Mouse (Mus musculus) embryonic facial prominence, embryonic 12.5 days (tissue): ENCODE results near the gene Actr3b. TPM values are rescaled to one million over a fixed set of nuclear protein-coding genes. Genes with fewer than 3 reads are reported as not detected.
A peak's percentile ranks its signal among the peaks of the same experiment; 100 is the strongest.

Experiments
- ATAC-seq: fragments of 200-750 bp; cut with Nextera tagmentation; 2 replicates; pipeline ENCODE4 v1.8.0; 2017; ENCODE audit not compliant: insufficient number of reproducible peaks, insufficient read depth, low FRiP score, low TSS enrichment
- H3K27ac ChIP-seq: fragments of 300-500 bp; sonication (generic); 2 replicates; pipeline ENCODE4 v1.5.1; 2016; ENCODE audit warnings: mild to moderate bottlenecking
- H3K27me3 ChIP-seq: fragments of 300-500 bp; sonication (generic); 2 replicates; pipeline ENCODE4 v1.6.1; 2016; ENCODE audit warnings: mild to moderate bottlenecking, moderate library complexity
- H3K36me3 ChIP-seq: fragments of 300-500 bp; sonication (generic); 2 replicates; pipeline ENCODE4 v1.6.1; 2016; ENCODE audit warnings: mild to moderate bottlenecking
- H3K4me1 ChIP-seq: fragments of 300-500 bp; sonication (generic); 2 replicates; pipeline ENCODE4 v1.6.1; 2016
- H3K4me2 ChIP-seq: fragments of 300-500 bp; sonication (generic); replicated peaks from 2 replicates; pipeline ENCODE4 v1.6.1; 2016; ENCODE audit warnings: mild to moderate bottlenecking, moderate library complexity
- H3K4me3 ChIP-seq: fragments of 300-500 bp; sonication (generic); 2 replicates; pipeline ENCODE4 v1.5.1; 2016; ENCODE audit warnings: mild to moderate bottlenecking
- H3K9ac ChIP-seq: fragments of 300-500 bp; sonication (generic); 2 replicates; pipeline ENCODE4 v1.6.1; 2016; ENCODE audit warnings: mild to moderate bottlenecking, moderate library complexity
- H3K9me3 ChIP-seq: fragments of 300-500 bp; sonication (generic); 2 replicates; pipeline ENCODE4 v1.6.1; 2016; ENCODE audit warnings: mild to moderate bottlenecking, moderate library complexity
- WGBS: fragments of 180-500 bp; shearing (Covaris S2); methylation state at CpG from one replicate; pipeline ENCODE4 v1.1.7; 2016; 5-methylcytosine and 5-hydroxymethylcytosine counted together
- polyA plus RNA-seq: library from polyadenylated mRNA; unstranded; fragments of >200 nt; fragmentation: Nextera tagmentation; extraction: Ambion mirVana; gene quantifications from 2 replicates; pipeline ENCODE4 v1.2.1, GENCODE M21; 2016

The Actr3b gene
- polyA plus RNA-seq, 1 experiment from 2014 or later: 5.1 TPM

- ATAC-seq: no peak
- Histone ChIP-seq H3K9ac (no peak overlapping the region), H3K27me3 (no peaks in the 10 kb centered on the region), H3K4me2 (no peak overlapping the region), H3K4me3 (no peak overlapping the region), H3K9me3 (no peaks in the 10 kb centered on the region), H3K36me3 (no peaks in the 10 kb centered on the region), H3K27ac (no peak overlapping the region), H3K4me1 (0 out of 2 replicates have a peak, but pooled peaks cover 4% of the 10 kb centered on the region)
- WGBS: 73% methylated on average over 5 of the region's 5 CpGs
These were observed 6.9 kb upstream of the Actr3b start for GRCm38 (mm10) chr5:25752862-25753261.

- ATAC-seq: no peak
- Histone ChIP-seq H3K4me3 (no peak overlapping the region), H3K27me3 (no peaks in the 10 kb centered on the region), H3K36me3 (no peaks in the 10 kb centered on the region), H3K27ac (no peak overlapping the region), H3K9me3 (no peaks in the 10 kb centered on the region), H3K9ac (no peak overlapping the region), H3K4me1 (0 out of 2 replicates have a peak, but pooled peaks cover 4% of the 10 kb centered on the region), H3K4me2 (no peak overlapping the region)
- 41% methylated on average over 8 of the region's 8 CpGs for WGBS
These were observed 6.1 kb upstream of the Actr3b start for GRCm38 (mm10) chr5:25753556-25754235.

- 5% methylated on average over 2 of the region's 2 CpGs for WGBS
- Histone ChIP-seq H3K4me3 (no peak overlapping the region), H3K9ac (no peak overlapping the region), H3K4me1 (0 out of 2 replicates have a peak, but pooled peaks cover 4% of the 10 kb centered on the region), H3K9me3 (no peaks in the 10 kb centered on the region), H3K36me3 (no peaks in the 10 kb centered on the region), H3K4me2 (no peak overlapping the region), H3K27me3 (no peaks in the 10 kb centered on the region), H3K27ac (peak overlapping the region; percentile 24; the same call in 1 of the 2 replicates)
- no peak for ATAC-seq
These were observed 5.5 kb upstream of the Actr3b start for GRCm38 (mm10) chr5:25754236-25754766.

GRCm38 (mm10) chr5:25760410-25760832, 624 bp downstream of the Actr3b start:
- Histone ChIP-seq H3K4me1 (peaks cover 4% of the 10 kb centered on the region; the same call in 1 of the 2 replicates), H3K27me3 (0 out of 2 replicates have a peak, but pooled peaks cover 3% of the 10 kb centered on the region), H3K27ac (no peak overlapping the region), H3K9me3 (no peaks in the 10 kb centered on the region), H3K36me3 (no peaks in the 10 kb centered on the region), H3K9ac (peak overlapping the region; percentile 65), H3K4me3 (peak overlapping the region; percentile 78), H3K4me2 (peak overlapping the region; percentile 96)
- 1% methylated on average over 10 of the region's 10 CpGs for WGBS
- ATAC-seq: no peak

- Histone ChIP-seq H3K27me3 (0 out of 2 replicates have a peak, but pooled peaks cover 3% of the 10 kb centered on the region), H3K9ac (no peak overlapping the region), H3K27ac (no peak overlapping the region), H3K9me3 (no peaks in the 10 kb centered on the region), H3K4me2 (no peak overlapping the region), H3K36me3 (no peaks in the 10 kb centered on the region), H3K4me3 (no peak overlapping the region), H3K4me1 (peaks cover 4% of the 10 kb centered on the region; the same call in 1 of the 2 replicates)
- no peak for ATAC-seq
- WGBS: 72% methylated on average over 3 of the region's 3 CpGs
These were observed 1.1 kb downstream of the Actr3b start for GRCm38 (mm10) chr5:25760871-25761270.

GRCm38 (mm10) chr5:25761850-25762249, 2.1 kb downstream of the Actr3b start:
- ATAC-seq: no peak

GRCm38 (mm10) chr5:25769006-25769405, 9.2 kb downstream of the Actr3b start:
- Histone ChIP-seq H3K9ac (no peak overlapping the region), H3K9me3 (no peaks in the 10 kb centered on the region), H3K27me3 (no peaks in the 10 kb centered on the region), H3K4me2 (peak overlapping the region; percentile 40), H3K4me1 (no peaks in the 10 kb centered on the region), H3K27ac (no peak overlapping the region), H3K36me3 (no peaks in the 10 kb centered on the region), H3K4me3 (peak overlapping the region; percentile 22)
- no peak for ATAC-seq
- WGBS: 70% methylated on average over 17 of the region's 17 CpGs

More at GRCm38 (mm10) chr5:25761850-25762249, 2.1 kb downstream of the Actr3b start:
- 82% methylated on average over 2 of the region's 2 CpGs for WGBS
- H3K27me3 ChIP-seq: 0 out of 2 replicates have a peak, but pooled peaks cover 3% of the 10 kb centered on the region
- no peak overlapping the region for H3K27ac ChIP-seq
- peaks cover 4% of the 10 kb centered on the region; the same call in 1 of the 2 replicates for H3K4me1 ChIP-seq
- H3K4me3 ChIP-seq: no peak overlapping the region
- H3K36me3 ChIP-seq: no peaks in the 10 kb centered on the region
- H3K9ac ChIP-seq: no peak overlapping the region
- H3K4me2 ChIP-seq: no peak overlapping the region
- no peaks in the 10 kb centered on the region for H3K9me3 ChIP-seq

- no peaks in the 10 kb centered on the region for H3K4me1 ChIP-seq
- H3K9ac ChIP-seq: no peak overlapping the region
- no peaks in the 10 kb centered on the region for H3K9me3 ChIP-seq
- peak overlapping the region; percentile 40; the same call in 1 of the 2 replicates for H3K4me2 ChIP-seq
- H3K27me3 ChIP-seq: no peaks in the 10 kb centered on the region
- no peak overlapping the region for H3K27ac ChIP-seq
- H3K4me3 ChIP-seq: no peak overlapping the region
- no peaks in the 10 kb centered on the region for H3K36me3 ChIP-seq
- ATAC-seq: no peak
- 46% methylated on average over 2 of the region's 2 CpGs for WGBS
These were observed 9.6 kb downstream of the Actr3b start for GRCm38 (mm10) chr5:25769406-25769805.

GRCm38 (mm10) chr5:25772456-25772855, 12.7 kb downstream of the Actr3b start:
- Histone ChIP-seq H3K4me1 (no peaks in the 10 kb centered on the region), H3K4me2 (no peak overlapping the region), H3K4me3 (no peak overlapping the region), H3K36me3 (no peaks in the 10 kb centered on the region), H3K27me3 (no peaks in the 10 kb centered on the region), H3K27ac (no peak overlapping the region), H3K9ac (no peak overlapping the region), H3K9me3 (no peaks in the 10 kb centered on the region)
- 86% methylated on average over 9 of the region's 9 CpGs for WGBS
- ATAC-seq: no peak

- Histone ChIP-seq H3K9me3 (no peaks in the 10 kb centered on the region), H3K9ac (no peak overlapping the region), H3K27ac (no peak overlapping the region), H3K4me1 (no peaks in the 10 kb centered on the region), H3K4me2 (no peak overlapping the region), H3K4me3 (no peak overlapping the region), H3K27me3 (no peaks in the 10 kb centered on the region), H3K36me3 (no peaks in the 10 kb centered on the region)
- WGBS: 82% methylated on average over 13 of the region's 13 CpGs
- no peak for ATAC-seq
These were observed 14.4 kb downstream of the Actr3b start for GRCm38 (mm10) chr5:25773921-25774790.

GRCm38 (mm10) chr5:25791570-25791969, 31.8 kb downstream of the Actr3b start:
- no peak overlapping the region for H3K4me3 ChIP-seq
- no peak for ATAC-seq
- H3K27ac ChIP-seq: no peak overlapping the region
- H3K9me3 ChIP-seq: no peaks in the 10 kb centered on the region
- H3K27me3 ChIP-seq: no peaks in the 10 kb centered on the region
- H3K4me2 ChIP-seq: no peak overlapping the region
- no peaks in the 10 kb centered on the region for H3K4me1 ChIP-seq
- no peaks in the 10 kb centered on the region for H3K36me3 ChIP-seq
- no peak overlapping the region for H3K9ac ChIP-seq
- 94% methylated on average over 6 of the region's 6 CpGs for WGBS
